Mouse (Mus musculus): ENCODE results near the gene Med17.

Med17 gene

DNA sequence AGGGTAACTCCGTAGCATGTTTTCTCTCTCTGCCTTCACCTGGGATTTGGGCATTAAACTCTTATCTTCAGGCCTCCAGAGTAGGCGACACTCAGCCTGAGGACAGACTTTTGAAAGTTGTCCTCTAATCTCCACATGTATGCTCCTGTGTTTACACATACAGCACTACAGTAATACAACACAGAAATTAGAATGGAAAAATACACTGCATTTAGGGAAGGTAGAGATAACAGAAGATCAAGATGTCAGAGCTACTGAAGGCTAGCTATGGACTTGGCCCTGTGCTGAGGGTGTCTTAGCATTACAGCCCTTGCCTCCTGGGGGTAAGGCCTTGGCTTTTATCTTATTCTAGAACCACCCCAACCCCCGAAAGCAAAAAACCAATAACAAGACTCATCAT lies 8.7 kb upstream of the Med17 start:
- no peak for DNase-seq (ENCODE audit: low spot score in 2 of 2)

DNA sequence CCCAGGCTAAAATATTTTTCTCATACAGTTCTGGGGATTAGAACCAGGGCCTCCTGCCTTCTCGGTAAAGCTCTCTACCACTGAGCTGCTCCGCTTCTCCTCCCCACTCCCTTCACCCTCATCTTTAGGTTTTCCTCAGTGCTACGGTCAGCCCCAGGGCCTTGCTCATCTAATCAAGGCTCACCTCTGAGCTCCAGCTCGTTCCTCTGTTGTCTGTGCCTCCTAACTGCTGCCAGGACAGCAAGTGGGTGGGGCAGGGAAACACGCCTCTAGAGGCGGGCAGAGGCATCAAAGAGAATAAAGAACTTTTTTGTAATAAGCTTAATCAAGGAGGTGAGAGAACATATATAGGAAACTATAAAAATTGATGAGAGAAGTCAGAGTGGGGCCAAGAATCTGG lies 8.1 kb upstream of the Med17 start:
- no peak for DNase-seq (ENCODE audit: low spot score in 2 of 2)

DNA sequence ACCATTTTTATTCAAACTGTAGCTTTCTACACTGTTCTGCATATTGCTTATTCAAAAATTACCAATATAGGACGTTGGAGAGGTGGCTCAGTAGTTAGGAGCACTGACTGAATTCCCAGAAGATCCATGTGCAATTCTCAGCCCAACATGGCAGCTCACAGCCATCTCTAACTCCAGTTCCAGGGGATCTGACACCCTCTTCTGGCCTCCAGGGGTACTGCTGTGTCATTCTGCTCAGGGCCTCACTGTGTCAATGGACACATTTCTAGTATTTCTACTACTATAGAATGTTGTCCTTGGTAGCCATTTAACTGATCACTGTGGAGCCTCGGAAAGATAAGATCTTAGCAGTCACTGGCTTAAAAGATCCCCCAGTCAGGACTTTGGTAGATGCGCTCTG lies 5.7 kb upstream of the Med17 start:
- no peak for DNase-seq (ENCODE audit: low spot score in 2 of 2)

DNA sequence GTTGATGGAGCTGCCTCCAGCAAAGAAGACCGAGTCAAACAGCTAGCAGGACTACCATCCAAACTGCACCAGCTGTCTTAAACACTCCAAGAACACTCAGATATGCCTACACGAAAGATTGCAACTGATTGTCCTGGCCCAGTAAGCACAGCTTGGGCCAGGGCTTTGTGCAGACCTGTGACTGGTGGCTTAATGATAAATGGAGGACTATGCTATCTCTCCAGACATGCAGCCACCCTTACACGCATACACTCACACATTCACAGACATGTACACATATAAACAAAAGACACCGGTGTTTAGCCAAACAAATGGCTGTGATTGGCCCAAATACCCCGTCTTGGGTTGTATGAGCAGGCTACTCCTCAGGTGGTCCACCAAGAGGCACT lies 754 bp upstream of the Med17 start:
- no peak for DNase-seq (ENCODE audit: low spot score in 2 of 2)

DNA sequence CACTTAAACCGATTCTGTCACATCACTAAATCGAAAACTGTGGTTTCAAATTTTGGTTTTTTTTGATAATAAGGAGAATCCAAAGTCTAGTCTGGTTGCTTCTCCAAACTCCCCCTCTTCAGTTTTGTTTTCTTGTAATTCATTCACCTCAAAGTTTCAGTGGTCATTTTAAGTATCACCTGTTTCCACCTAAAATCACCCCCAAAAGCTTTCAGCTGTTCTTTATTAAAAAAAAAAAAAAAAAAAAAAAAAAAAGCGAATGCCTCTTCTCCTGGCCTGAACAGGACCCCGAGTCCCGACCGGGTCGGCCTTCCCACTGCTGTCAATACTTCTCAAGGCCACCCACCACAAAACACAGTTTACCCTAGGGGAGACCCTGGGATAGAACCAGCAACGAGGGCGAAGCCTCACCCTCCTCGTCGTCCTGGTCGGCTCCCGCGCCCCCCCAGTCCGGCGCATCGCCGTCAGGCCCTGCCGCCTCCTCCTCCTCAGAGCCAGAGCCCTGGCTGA lies 537 bp downstream of the Med17 start:
- no peak for DNase-seq (ENCODE audit: low spot score in 2 of 2)

DNA sequence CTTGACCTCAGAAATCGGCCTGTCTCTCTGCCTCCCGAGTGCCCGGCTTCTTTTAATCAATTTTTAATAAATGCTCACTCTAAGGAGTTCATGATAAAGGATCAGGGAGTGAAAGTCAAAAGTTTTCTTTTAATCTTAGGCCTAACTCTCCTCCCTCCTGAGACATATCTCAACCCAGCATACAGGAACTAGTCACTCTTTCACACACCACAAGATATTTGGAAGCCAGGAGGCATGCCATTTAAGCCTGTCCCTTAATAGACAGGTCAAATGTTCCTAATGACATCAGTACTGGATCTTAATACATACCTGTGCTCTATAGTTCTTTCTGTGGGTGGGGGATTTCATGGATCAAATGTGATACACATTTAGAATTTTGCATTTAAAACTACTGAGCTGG lies 1.4 kb downstream of the Med17 start:
- no peak for DNase-seq (ENCODE audit: low spot score in 2 of 2)

DNA sequence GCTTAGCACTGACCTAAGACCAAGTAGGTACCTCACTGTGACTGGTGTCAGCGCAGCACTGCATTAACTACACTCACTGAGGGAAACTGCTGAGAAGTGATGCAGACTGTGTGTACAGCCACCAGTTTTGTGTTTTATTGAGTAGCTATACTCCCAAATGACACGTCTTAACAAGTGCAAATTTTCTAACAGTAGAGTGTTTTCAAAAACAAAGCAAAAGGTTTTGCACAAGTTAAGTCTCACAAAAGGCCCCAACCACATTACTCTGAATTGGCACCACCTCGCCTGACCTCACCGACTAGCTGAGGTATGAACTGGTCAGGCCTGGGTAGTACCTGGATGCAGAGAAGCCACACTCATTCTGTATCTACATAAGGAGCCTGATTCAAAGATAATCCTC lies 2.9 kb downstream of the Med17 start:
- DNase-seq (ENCODE audit: low spot score in 2 of 2) = no peak

DNA sequence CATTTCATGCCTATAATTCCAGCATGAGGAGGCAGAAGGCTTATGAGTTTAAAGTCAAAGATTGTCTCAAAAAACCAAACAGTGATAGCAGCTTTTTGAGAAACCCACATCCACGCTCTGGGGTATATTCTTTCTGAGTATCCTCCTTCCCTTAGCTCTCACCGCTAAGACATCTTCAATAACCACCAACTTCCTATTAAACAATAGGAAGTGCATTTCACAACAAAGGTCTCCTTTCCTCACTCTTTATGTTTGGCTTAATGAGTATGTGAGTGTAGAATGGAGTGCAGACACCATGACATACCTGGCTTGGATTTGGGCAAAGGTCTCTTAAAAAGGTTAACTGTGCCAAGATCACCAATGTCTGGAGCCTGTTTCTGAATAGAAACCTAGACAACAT lies 5.8 kb downstream of the Med17 start:
- no peak for DNase-seq (ENCODE audit: low spot score in 2 of 2)

DNA sequence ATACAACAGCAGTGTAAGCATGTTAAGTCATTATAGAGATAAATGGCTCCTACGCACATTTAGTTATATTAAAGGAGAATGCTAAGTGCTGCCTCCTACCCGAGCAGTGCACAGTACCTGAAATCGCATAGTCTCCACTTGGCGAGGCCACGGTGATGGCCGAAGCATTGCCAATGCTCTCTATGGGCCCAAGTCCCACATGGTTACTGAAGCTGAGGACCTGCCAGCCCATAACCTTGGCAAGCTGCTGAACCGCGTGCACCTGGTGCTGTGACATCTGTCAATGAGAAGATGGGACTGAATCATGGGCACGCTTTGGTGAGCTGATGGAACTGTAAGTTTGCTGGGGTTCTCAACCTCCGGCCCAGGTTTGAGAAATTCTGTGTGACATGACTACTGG lies 16.2 kb downstream of the Med17 start:
- no peak for DNase-seq (ENCODE audit: low spot score in 2 of 2)

DNA sequence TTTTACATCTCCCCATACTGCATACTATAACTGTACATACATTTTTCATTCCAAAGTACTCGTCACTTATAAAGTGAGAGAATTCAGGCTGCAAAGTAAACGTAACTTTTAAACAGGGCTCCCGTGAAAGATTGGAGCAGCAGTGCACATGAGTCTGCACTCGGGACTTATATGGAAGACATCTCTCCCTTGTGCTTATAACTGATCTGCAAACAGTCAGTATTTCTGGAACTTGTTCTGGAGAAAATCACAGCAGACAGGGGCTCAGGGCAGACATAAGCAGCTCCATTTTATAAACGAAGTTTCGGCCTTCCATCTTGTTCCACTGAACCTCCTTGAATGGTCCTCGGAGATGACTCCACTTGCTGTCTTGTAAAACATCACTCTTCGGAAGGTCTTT lies 17.8 kb downstream of the Med17 start:
- DNase-seq (ENCODE audit: low spot score in 2 of 2) = no peak

DNA sequence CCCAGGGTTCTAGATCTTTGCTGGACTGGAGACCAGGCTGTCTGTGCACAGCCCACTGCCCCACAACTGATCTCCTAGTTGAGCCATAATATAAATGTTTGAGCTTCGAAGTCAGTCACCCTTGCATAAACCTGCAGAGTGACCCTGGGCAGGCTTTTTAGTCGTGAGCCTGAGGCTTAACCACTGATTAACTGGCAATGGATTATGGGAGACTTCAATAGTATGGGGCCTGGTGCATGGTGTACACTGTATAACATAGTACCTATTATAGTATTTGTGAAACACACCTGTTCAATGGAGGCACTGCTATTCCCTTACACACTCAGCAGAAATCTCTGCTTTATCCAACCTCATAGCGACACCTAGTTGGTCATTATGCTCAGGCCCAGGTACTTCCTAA lies 23.5 kb downstream of the Med17 start:
- DNase-seq (ENCODE audit: low spot score in 2 of 2) = no peak

DNA sequence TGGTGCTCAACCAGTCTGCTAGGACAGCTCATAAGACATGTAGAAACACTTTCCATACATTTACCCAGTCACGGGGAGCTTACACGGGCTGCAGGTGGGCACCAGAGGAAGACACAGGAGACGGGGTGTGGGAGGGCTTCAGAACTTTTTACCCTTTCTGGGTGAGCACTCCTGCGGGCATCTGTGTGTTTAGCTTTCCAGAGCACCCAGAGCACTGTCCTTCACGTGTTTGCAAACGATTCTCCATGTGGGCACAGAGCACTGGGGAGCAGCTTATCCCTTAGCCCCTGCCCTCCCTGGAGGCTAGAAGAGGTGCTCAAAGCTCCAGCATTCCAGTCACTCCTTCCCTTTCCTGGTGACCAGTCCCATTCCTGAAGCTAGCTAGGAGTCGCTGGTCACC lies 25.2 kb downstream of the Med17 start:
- DNase-seq (ENCODE audit: low spot score in 2 of 2) = no peak

DNA sequence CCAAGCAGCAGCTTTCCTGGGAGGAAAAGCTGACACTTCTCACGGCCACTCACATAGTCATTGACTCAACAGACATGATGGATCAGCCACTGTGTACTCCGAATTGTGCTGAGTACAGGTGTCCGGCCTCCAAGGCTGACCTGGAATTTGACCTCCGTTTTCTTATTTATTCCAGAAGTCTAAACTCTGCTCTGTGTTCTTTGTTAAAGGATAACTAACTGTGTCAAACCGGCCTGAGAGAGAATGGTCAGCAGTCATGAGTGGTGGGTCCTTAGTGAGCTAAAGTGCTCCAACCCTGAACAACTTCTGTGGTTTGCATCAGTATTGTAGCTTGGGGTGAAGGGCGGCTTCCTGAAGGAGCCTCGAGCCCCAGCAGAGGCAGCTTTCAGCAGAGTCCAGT lies 27.5 kb downstream of the Med17 start:
- no peak for DNase-seq (ENCODE audit: low spot score in 2 of 2)

DNA sequence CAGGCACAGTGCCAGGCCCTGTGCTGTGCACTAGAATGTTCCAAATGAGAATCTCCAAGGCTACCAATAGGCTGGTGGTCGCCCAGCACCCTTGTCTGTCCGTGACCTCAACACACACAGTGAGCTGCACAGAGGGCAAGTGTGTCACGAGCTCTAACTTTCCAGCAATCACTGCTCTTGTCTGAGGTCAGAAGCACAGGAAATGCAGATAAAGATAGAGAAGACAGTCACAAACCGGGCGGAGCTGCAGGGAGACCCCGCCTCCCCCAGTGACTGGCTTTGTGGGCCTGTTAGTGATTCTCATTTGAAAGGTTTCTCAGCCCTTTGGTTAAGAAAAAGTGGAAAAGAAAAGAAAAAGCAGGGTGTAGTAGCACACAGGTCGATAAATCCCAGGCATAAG lies 29.4 kb downstream of the Med17 start:
- DNase-seq (ENCODE audit: low spot score in 2 of 2) = no peak

DNA sequence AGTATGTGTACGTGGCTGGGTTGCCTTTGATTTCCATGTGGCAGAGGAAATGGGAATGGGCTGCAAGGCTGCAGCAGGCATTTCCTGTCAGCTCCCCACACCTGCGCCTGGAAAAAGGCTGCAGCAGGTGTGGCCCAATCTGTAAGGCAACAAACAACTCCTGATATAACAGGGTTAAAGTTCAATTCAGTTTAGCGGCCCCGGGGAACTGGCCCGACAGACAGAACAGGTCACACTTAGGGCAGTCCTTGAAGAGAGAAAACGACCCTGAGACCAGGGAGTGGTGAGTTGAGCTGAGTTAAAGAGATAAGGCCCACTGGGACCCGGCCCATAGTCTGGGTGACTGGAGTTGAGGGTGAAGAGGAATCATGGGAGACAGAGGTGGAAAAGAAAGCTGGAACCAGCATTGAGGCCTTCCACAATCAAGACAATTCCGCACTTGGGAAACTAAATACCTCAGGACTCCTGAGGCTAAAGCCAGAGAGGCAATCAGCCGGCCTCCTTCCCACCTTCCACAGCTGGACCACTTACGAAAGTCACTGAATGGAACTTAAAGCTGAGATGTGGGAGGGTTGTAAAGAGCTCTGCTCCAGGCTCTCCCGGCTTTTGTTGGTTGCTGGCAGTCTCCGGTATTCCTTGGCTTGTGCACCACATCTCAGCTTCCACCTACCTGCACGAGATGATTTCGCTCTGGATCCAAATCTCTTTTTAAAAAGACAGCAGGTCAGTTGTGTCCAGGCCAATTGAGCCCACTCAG lies 34.2 kb downstream of the Med17 start:
- no peak for DNase-seq (ENCODE audit: low spot score in 2 of 2)

DNA sequence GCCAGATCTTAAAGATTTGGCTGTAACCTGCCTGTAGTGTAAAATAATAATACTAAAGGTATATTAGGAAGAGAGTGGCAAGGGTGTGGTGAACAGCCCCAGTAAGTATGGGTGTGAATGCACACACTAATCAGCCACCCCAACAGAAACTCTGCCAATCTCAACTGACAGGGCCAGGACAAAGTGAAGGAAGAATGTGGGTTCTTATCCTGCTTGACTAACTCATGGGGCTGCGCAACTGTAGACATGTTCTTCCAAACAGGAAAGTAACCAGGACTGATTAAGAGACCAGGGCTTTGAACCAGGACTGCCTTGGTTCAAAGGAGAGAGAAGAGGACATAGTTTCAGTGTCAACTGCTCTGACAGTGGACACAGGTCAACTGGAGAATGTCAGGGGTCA lies 37.6 kb downstream of the Med17 start:
- no peak for DNase-seq (ENCODE audit: low spot score in 2 of 2)

DNA sequence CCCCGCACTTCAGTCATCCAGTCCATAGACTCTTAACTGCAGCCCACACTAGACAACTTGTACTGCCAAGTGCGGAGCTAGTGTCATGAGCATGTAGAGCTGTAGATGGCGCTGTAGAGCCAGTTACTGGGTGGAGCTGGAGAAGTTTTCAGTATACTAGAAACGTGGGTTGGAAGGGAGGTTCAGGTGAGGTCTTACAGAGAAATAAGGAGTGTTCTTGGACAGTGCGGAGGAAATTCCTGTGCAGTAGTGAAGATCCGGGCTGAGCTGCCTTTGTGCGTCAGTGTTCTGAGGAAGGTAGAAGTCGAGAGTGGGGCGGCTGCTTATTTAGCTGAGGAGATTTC lies 38.2 kb downstream of the Med17 start:
- DNase-seq (ENCODE audit: low spot score in 2 of 2) = peak in 1 of 2 experiments; percentile 39

DNA sequence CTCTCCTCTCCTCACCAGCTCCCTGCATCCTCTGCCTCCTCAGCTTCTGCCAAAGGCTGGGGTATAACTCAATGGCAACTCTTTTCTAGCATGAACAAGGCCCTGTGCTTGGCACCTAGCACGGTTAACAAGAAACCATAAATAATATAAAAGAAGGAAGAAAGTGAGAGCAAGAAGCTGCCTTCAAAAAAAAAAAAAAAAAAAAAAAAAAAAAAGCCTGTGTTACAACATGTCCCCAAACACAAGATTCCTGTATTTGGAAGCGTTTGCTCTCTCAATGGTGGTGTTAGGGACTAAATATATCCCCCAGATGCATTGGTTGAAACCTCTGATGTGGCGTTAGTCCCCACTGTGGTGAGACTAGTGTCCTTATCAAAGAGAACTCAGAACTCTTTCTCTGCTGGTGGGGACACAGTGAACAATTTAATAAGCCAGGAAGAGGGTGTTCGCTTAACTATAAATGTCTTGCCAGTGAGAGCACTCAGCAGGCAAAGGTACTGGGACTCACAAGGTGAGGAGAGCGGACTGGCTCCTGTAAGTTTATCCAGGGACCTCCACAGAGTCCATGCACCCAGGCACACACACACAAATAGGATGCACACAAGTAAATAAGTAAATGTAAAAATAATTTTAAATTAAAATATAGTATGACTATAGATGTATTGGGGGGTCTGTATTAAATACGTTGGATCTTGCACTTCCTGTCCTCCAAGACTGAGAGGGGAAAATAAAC lies 38.7 kb downstream of the Med17 start:
- DNase-seq (ENCODE audit: low spot score in 2 of 2) = no peak

DNA sequence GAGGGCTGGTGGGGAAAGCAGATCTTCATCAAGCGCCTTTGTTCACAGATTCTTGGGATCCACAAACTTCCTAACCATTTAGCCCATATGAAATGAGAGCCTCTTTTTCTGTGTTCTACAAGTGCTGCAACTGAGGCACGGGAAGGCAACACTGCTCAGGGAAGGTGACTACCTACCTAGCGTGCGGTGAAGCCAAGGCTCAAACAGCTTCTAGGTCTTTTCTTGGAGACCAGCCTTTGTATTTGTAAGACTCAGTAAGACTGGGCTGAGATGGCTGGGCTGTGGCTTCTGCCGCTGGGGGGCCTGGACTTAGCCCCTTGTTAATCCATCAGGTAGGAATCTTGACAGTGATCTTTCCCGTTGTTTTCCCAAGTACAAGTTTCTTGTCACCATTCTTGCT lies 39.7 kb downstream of the Med17 start:
- no peak for DNase-seq (ENCODE audit: low spot score in 2 of 2)

DNA sequence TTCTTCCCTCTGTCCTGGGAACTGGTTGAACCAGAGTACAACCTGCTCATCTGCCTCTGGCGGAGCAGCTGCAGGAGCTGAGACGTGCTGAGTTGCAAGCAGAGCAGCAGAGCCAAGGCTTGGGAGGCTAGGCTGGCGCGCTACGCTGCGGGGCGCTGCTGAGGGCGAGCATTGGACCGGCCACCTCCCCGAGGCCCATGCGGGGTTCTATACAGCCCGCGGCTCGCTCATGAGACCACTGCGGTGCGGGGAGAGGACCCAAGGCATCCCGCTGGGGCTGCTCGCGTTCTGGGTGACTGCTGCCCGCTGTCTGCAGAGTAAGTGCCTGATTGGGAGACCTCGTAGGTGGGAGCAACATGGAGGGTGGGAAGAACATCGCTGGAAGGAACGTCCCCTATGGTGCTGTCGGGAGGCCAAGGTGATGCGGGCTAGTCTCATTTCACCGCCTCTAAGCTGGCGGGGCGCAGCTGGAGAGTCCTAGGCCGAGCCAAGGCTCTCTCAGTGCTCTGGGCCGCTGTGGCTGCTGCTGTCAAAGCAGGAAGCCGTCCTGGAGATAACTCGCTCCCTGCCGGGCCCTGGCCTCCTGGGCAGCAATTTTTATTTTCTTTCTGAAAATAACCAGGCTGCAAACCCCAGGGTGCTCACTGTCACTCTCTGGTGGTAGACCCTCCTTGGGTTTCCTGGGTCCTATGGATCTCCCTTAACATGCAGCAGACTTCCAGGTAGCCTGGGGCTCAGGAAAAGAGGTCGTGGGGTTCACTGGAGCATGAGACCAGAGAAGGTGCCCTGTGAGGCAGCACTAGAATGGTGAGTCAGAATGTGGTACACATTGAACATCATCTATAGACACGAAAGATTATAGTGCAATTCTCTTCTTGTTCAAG lies 40.4 kb downstream of the Med17 start, which contains the start of gene Vstm5:
Gene Vstm5, plus strand, starts transcription at position 4 of the 884 bp plus-strand sequence.
- DNase-seq (ENCODE audit: low spot score in 2 of 2) = peak in 1 of 2 experiments; percentile 26

DNA sequence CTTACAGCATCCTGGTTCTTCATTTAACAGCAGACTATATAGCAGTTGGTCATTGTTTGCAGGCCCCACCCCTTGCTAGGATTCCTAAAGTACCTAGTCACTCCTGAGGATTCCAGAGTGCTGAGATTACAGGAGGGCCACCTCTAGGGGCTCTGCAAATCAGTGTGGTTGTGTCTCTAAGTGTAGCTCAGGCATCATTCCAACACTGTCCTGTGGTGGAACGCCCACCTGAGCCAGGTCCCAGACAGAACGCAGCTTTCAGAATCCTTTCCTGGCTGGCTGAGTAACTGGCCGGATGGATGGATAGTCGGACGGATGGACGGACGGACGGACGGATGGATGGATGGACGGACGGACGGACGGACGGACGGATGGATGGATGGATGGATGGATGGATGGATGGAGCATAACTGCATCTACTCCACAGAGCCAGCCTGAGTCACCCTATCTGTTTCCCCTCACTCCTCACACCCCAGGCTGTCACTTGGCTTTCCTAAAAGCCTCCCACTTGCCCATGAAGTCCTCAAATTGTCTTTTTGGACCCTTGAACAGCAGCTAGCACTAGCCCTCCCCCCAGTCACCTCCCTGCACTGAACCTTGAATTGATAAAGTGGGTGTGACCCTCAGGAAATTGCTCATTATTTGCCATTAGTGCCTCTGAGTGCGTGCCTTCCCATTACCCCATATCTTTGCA lies 41.3 kb downstream of the Med17 start:
- no peak for DNase-seq (ENCODE audit: low spot score in 2 of 2)

Measured in frontal cortex, postnatal 14 days (tissue).